Mouse (Mus musculus) MEL (cell line): Measurements from ENCODE around the gene Wdr49.

ENCODE experiments used
- CTCF ChIP-seq, 3 experiments: IDR thresholded peaks in 2 of 3; conservative IDR thresholded peaks in 1 of 3; 2 replicates each; pipeline ENCODE4 v1.5.1; 2011 to 2012; ENCODE audit warnings: low read length in 3 of 3, low read depth in 2 of 3, mild to moderate bottlenecking in 2 of 3, improper control_type of control experiment in 1 of 3, inconsistent platforms in 1 of 3, mixed read lengths in 1 of 3, moderate library complexity in 1 of 3; ENCODE audit not compliant: control insufficient read depth in 1 of 3, insufficient read depth in 1 of 3, poor library complexity in 1 of 3, severe bottlenecking in 1 of 3
- ELF1 ChIP-seq: IDR thresholded peaks from 2 replicates; pipeline ENCODE4 v1.6.1; 2014; ENCODE audit warnings: low read depth, mild to moderate bottlenecking, inconsistent platforms, low read length, improper control_type of control experiment, moderate library complexity
- EP300 ChIP-seq, 2 experiments: IDR thresholded peaks; 2 replicates each; pipeline ENCODE4 v1.6.1; 2011; ENCODE audit warnings: improper control_type of control experiment in 2 of 2, low read length in 2 of 2, low read depth in 1 of 2, mild to moderate bottlenecking in 1 of 2
- MEF2A ChIP-seq: IDR thresholded peaks from 2 replicates; pipeline ENCODE4 v1.6.1; 2014; ENCODE audit warnings: low read depth, mild to moderate bottlenecking, inconsistent platforms, low read length, improper control_type of control experiment; ENCODE audit not compliant: poor library complexity, insufficient replicate concordance, severe bottlenecking; ENCODE audit errors: extremely low read depth
- MXI1 ChIP-seq: IDR thresholded peaks from 2 replicates; pipeline ENCODE4 v1.6.1; 2011; ENCODE audit warnings: mild to moderate bottlenecking, low read depth, low read length, improper control_type of control experiment
- NELFE ChIP-seq: IDR thresholded peaks from 2 replicates; pipeline ENCODE4 v1.6.1; 2011; ENCODE audit warnings: low read depth, low read length, improper control_type of control experiment
- NRF1 ChIP-seq: IDR thresholded peaks from 2 replicates; pipeline ENCODE4 v1.6.1; 2014; ENCODE audit warnings: low read depth, mild to moderate bottlenecking, inconsistent platforms, low read length, improper control_type of control experiment, moderate library complexity; ENCODE audit not compliant: poor library complexity, insufficient read depth, severe bottlenecking
- POLR2A ChIP-seq, 2 experiments: IDR thresholded peaks; 2 replicates each; pipeline ENCODE4 v1.6.1; 2011 to 2012; ENCODE audit warnings: low read length in 2 of 2, mild to moderate bottlenecking in 2 of 2, control low read depth in 1 of 2, improper control_type of control experiment in 1 of 2, low read depth in 1 of 2, moderate library complexity in 1 of 2; ENCODE audit not compliant: control insufficient read depth in 1 of 2, insufficient read depth in 1 of 2, poor library complexity in 1 of 2
- TBP ChIP-seq: IDR thresholded peaks from 2 replicates; pipeline ENCODE4 v1.8.0; 2011; ENCODE audit warnings: low read depth, low read length, improper control_type of control experiment
- USF2 ChIP-seq, 2 experiments: IDR thresholded peaks; 2 replicates each; pipeline ENCODE4 v1.6.1; 2011 to 2012; ENCODE audit warnings: improper control_type of control experiment in 2 of 2, low read length in 2 of 2, borderline replicate concordance in 1 of 2, inconsistent platforms in 1 of 2, low read depth in 1 of 2, mild to moderate bottlenecking in 1 of 2; ENCODE audit not compliant: insufficient read depth in 1 of 2
- ZMIZ1 ChIP-seq: IDR thresholded peaks from 2 replicates; pipeline ENCODE4 v1.6.1; 2012; ENCODE audit warnings: low read depth, mild to moderate bottlenecking, inconsistent platforms, low read length, improper control_type of control experiment, moderate library complexity
- ZNF384 ChIP-seq: IDR thresholded peaks from 2 replicates; pipeline ENCODE4 v1.6.1; 2012; ENCODE audit warnings: low read depth, mild to moderate bottlenecking, inconsistent platforms, low read length, improper control_type of control experiment

DNA sequence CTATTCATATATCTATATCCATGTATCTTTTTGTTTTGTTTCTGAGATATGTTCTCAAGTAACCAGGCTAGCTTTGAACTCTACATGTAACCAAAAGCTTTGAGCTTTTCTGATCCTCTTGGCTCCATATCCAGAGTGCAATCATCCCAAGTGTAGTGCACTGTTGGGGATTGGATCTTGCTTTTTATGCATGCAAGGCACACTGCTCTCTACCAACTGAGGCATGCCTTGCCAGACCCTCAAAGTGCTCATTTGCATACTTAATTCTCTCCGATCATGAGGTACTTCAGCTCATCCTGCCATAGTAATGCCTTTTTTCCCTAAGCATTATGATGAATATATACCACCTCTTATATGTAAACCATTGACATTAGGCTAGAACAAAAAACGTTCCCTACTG lies 39.4 kb upstream of the Wdr49 start:
- TF ChIP-seq USF2 (IDR thresholded peaks at IDR 0.05; ENCODE audit: borderline replicate concordance in 1 of 2, insufficient read depth in 1 of 2, low read depth in 1 of 2, low read length in 2 of 2): no peak
- TF ChIP-seq ZMIZ1: no peak
- TF ChIP-seq MEF2A: no peak
- no peak for TF ChIP-seq CTCF (IDR thresholded peaks at IDR 0.05 in 2 of 3, conservative IDR thresholded peaks at IDR 0.05 in 1 of 3; ENCODE audit: control insufficient read depth in 1 of 3, insufficient read depth in 1 of 3, low read depth in 2 of 3, low read length in 3 of 3, poor library complexity in 1 of 3, severe bottlenecking in 1 of 3)
- TF ChIP-seq POLR2A (IDR thresholded peaks at IDR 0.05; ENCODE audit: control insufficient read depth in 1 of 2, insufficient read depth in 1 of 2, low read depth in 1 of 2, low read length in 2 of 2, poor library complexity in 1 of 2): no peak
- no peak for TF ChIP-seq EP300 (IDR thresholded peaks at IDR 0.05; ENCODE audit: low read depth in 1 of 2, low read length in 2 of 2)
- no peak for TF ChIP-seq NRF1
- TF ChIP-seq ZNF384: no peak
- no peak for TF ChIP-seq NELFE
- TF ChIP-seq MXI1: no peak
- TF ChIP-seq TBP: no peak
- TF ChIP-seq ELF1: no peak
